Mouse (Mus musculus): ENCODE data around the gene Ap4b1. TPM values are rescaled to one million over a fixed set of nuclear protein-coding genes. Genes with fewer than 3 reads are reported as not detected.
A peak's percentile ranks its signal among the peaks of the same experiment; 100 is the strongest.
"Not testable (repeated sequence)": the region's sequence is repeated elsewhere in the genome, so short reads cannot be mapped to it uniquely, and the experiment has no call there.

The Ap4b1 gene
- polyA plus RNA-seq, 1 experiment from 2014 or later = 25.4 TPM

DNA sequence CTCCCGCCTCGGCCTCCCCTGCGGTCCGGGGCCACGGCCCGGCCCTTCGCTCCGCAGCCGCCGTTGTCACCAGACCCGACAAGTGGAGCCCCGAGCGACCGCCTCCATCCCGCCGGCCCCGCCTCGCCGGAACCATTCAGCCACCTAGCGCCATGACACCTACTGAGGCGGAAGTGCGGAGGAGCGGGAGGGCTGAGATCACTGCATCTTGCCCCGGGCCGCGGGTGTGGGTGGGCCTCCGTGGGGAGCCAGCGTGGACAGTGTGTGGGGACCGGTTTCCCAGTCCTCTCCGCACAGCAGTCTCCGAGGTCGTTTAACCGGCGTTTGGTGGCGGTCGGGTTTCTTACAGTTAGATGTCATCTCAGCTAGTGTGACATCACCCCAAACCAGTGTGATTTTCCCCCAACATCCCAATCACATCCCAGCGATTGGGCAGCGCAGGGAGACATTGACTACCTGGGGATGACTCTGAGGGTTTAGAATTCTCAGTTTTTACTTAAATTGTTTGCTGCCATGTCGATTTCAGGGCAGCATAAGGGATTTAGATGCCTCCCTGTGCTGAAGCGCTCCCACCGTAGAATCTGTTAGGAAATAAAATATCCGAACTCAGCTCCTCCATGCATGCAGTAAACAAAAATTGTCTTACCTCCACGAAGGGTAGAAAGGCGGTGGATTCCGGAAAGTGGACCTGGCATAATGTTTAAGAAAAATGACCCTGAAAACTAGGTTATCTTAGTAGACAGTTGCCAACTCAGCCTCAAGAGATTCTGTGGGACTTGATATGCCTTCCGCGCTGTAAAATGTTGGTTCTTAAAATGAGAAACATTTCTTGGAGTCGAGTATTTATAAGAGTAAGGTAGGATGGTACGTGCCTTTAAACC lies 17.9 kb upstream of the Ap4b1 start, which contains the start of gene Hipk1:
Hipk1 (minus strand) TSS at position 334 of the 881 bp plus-strand sequence.
- peak within 1 kb of the TSS; percentile 68 for H3K4me2 ChIP-seq (ENCODE audit: low read length)
- no peaks in the 10 kb centered on the region for H3K9me3 ChIP-seq (ENCODE audit: control insufficient read depth, low read length)
- peak within 1 kb of the TSS; percentile 91 for H3K9ac ChIP-seq (replicated peaks; ENCODE audit: low read length)
- no peaks in the 10 kb centered on the region for H3K27me3 ChIP-seq (ENCODE audit: control insufficient read depth, insufficient read depth, low read length)
- peak within 1 kb of the TSS; percentile 92 for H3K4me3 ChIP-seq (replicated peaks; ENCODE audit: low read depth, low read length)
- peaks cover 15% of the 10 kb centered on the region for H3K4me1 ChIP-seq (ENCODE audit: control insufficient read depth, insufficient read depth, low read length)
- WGBS = 9% methylated on average over 48 of the region's 49 CpGs
- H3K27ac ChIP-seq (replicated peaks; ENCODE audit: low read depth, low read length) = peak within 1 kb of the TSS; percentile 91
- H3K36me3 ChIP-seq (ENCODE audit: control insufficient read depth, insufficient read depth, low read length) = no peaks in the 10 kb centered on the region
- ATAC-seq (ENCODE audit: low FRiP score, low TSS enrichment) (peak; percentile 97), DNase-seq (peak; percentile 96)

DNA sequence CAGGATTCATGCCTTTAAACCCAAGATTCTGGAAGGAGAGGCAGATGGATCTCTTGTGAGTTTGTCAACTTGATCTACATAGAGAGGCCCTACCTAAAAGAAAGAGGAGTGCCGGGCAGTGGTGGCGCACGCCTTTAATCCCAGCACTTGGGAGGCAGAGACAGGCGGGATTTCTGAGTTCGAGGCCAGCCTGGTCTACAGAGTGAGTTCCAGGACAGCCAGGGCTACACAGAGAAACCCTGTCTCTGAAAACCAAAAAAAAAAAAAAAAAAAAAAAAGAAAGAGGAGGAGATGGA lies 17.3 kb upstream of the Ap4b1 start:
- H3K27ac ChIP-seq (replicated peaks; ENCODE audit: low read depth, low read length); DNase-seq; H3K9ac ChIP-seq (replicated peaks; ENCODE audit: low read length); H3K4me3 ChIP-seq (replicated peaks; ENCODE audit: low read depth, low read length); H3K9me3 ChIP-seq (ENCODE audit: control insufficient read depth, low read length); H3K36me3 ChIP-seq (ENCODE audit: control insufficient read depth, insufficient read depth, low read length); H3K27me3 ChIP-seq (ENCODE audit: control insufficient read depth, insufficient read depth, low read length); ATAC-seq (ENCODE audit: low FRiP score, low TSS enrichment): not testable (repeated sequence)
- Histone ChIP-seq H3K4me1 (ENCODE audit: control insufficient read depth, insufficient read depth, low read length) (peaks cover 15% of the 10 kb centered on the region), H3K4me2 (ENCODE audit: low read length) (peak overlapping the region; percentile 68)
- 77% methylated on average over 5 of the region's 5 CpGs for WGBS

GRCm38 (mm10) chr3:103792566-103792965 lies 16.8 kb upstream of the Ap4b1 start:
- Histone ChIP-seq H3K9me3 (ENCODE audit: control insufficient read depth, low read length) (no peaks in the 10 kb centered on the region), H3K27me3 (ENCODE audit: control insufficient read depth, insufficient read depth, low read length) (no peaks in the 10 kb centered on the region), H3K27ac (replicated peaks; ENCODE audit: low read depth, low read length) (no peak overlapping the region), H3K4me2 (ENCODE audit: low read length) (no peak overlapping the region), H3K4me1 (ENCODE audit: control insufficient read depth, insufficient read depth, low read length) (peaks cover 15% of the 10 kb centered on the region), H3K9ac (replicated peaks; ENCODE audit: low read length) (no peak overlapping the region), H3K36me3 (ENCODE audit: control insufficient read depth, insufficient read depth, low read length) (no peaks in the 10 kb centered on the region), H3K4me3 (replicated peaks; ENCODE audit: low read depth, low read length) (no peak overlapping the region)
- no peak for DNase-seq
- no peak for ATAC-seq (ENCODE audit: low FRiP score, low TSS enrichment)
- WGBS = 84% methylated on average over 1 of the region's 1 CpGs

- Histone ChIP-seq H3K27me3 (ENCODE audit: control insufficient read depth, insufficient read depth, low read length) (no peaks in the 10 kb centered on the region), H3K27ac (replicated peaks; ENCODE audit: low read depth, low read length) (no peak overlapping the region), H3K4me1 (ENCODE audit: control insufficient read depth, insufficient read depth, low read length) (no peaks in the 10 kb centered on the region), H3K4me2 (ENCODE audit: low read length) (no peak overlapping the region), H3K9me3 (ENCODE audit: control insufficient read depth, low read length) (no peaks in the 10 kb centered on the region), H3K4me3 (replicated peaks; ENCODE audit: low read depth, low read length) (no peak overlapping the region), H3K9ac (replicated peaks; ENCODE audit: low read length) (no peak overlapping the region), H3K36me3 (ENCODE audit: control insufficient read depth, insufficient read depth, low read length) (no peaks in the 10 kb centered on the region)
- 70% methylated on average over 2 of the region's 2 CpGs for WGBS
- DNase-seq (no peak), ATAC-seq (ENCODE audit: low FRiP score, low TSS enrichment) (no peak)
Measured at GRCm38 (mm10) chr3:103796389-103796788, 12.9 kb upstream of the Ap4b1 start.

DNA sequence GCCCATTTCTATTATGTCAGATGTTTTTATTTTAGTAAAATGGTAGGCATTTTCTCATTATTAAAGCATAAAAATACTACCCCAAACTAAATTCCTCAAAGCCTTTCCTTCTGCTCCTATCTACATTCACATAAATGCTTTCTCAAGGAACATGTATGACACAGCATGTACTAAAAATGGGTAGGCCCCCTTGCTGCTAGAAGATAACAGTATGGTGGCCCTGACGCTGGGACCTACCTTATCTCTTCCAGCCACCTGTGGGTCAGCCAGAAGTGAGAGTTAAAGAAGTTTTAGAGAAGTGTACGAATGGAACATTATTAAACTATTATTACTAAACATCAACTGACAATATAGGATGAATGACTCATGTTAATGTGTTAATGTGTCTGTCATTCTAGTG lies 9.8 kb upstream of the Ap4b1 start:
- H3K27ac ChIP-seq (replicated peaks; ENCODE audit: low read depth, low read length) = no peak overlapping the region
- no peaks in the 10 kb centered on the region for H3K9me3 ChIP-seq (ENCODE audit: control insufficient read depth, low read length)
- DNase-seq = no peak
- peaks cover 21% of the 10 kb centered on the region for H3K36me3 ChIP-seq (ENCODE audit: control insufficient read depth, insufficient read depth, low read length)
- WGBS = 83% methylated on average over 2 of the region's 2 CpGs
- H3K9ac ChIP-seq (replicated peaks; ENCODE audit: low read length) = no peak overlapping the region
- no peak overlapping the region for H3K4me2 ChIP-seq (ENCODE audit: low read length)
- no peaks in the 10 kb centered on the region for H3K27me3 ChIP-seq (ENCODE audit: control insufficient read depth, insufficient read depth, low read length)
- ATAC-seq (ENCODE audit: low FRiP score, low TSS enrichment) = no peak
- no peak overlapping the region for H3K4me3 ChIP-seq (replicated peaks; ENCODE audit: low read depth, low read length)
- no peaks in the 10 kb centered on the region for H3K4me1 ChIP-seq (ENCODE audit: control insufficient read depth, insufficient read depth, low read length)

GRCm38 (mm10) chr3:103801631-103802531 lies 7.4 kb upstream of the Ap4b1 start:
- 84% methylated on average over 10 of the region's 10 CpGs for WGBS
- Histone ChIP-seq H3K36me3 (ENCODE audit: control insufficient read depth, insufficient read depth, low read length) (peaks cover 32% of the 10 kb centered on the region), H3K9ac (replicated peaks; ENCODE audit: low read length) (no peak overlapping the region), H3K27ac (replicated peaks; ENCODE audit: low read depth, low read length) (no peak overlapping the region), H3K27me3 (ENCODE audit: control insufficient read depth, insufficient read depth, low read length) (no peaks in the 10 kb centered on the region), H3K9me3 (ENCODE audit: control insufficient read depth, low read length) (no peaks in the 10 kb centered on the region), H3K4me2 (ENCODE audit: low read length) (no peak overlapping the region), H3K4me1 (ENCODE audit: control insufficient read depth, insufficient read depth, low read length) (no peaks in the 10 kb centered on the region), H3K4me3 (replicated peaks; ENCODE audit: low read depth, low read length) (no peak overlapping the region)
- DNase-seq (no peak), ATAC-seq (ENCODE audit: low FRiP score, low TSS enrichment) (no peak)

DNA sequence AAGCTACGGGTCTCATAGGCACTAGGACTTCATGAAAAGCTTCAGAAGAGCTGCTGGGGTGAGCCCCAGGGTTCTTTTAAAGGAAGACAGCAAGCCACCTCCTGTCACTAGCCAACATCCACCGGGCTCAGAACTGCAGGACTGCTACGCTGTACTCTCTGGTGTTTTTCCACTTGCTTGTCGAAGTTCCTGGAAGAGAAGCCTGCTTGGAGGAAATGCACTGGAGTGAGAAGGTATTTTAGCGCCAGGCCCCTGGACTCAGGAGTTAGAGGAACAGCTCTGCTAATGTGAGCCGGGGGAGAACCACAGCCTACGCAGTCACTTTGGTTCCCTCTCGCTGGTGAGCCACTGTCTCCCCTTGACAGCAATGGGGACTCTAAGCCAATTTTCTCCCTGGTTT lies 6.5 kb upstream of the Ap4b1 start:
- Histone ChIP-seq H3K4me3 (replicated peaks; ENCODE audit: low read depth, low read length) (no peak overlapping the region), H3K9ac (replicated peaks; ENCODE audit: low read length) (no peak overlapping the region), H3K9me3 (ENCODE audit: control insufficient read depth, low read length) (no peaks in the 10 kb centered on the region), H3K27me3 (ENCODE audit: control insufficient read depth, insufficient read depth, low read length) (no peaks in the 10 kb centered on the region), H3K27ac (replicated peaks; ENCODE audit: low read depth, low read length) (no peak overlapping the region), H3K4me2 (ENCODE audit: low read length) (no peak overlapping the region), H3K4me1 (ENCODE audit: control insufficient read depth, insufficient read depth, low read length) (peaks cover 1% of the 10 kb centered on the region; the same call in 1 of the 2 replicates), H3K36me3 (ENCODE audit: control insufficient read depth, insufficient read depth, low read length) (peaks cover 35% of the 10 kb centered on the region)
- ATAC-seq (ENCODE audit: low FRiP score, low TSS enrichment) = no peak
- DNase-seq = no peak
- 93% methylated on average over 8 of the region's 8 CpGs for WGBS

GRCm38 (mm10) chr3:103805671-103806070 lies 3.6 kb upstream of the Ap4b1 start:
- no peaks in the 10 kb centered on the region for H3K9me3 ChIP-seq (ENCODE audit: control insufficient read depth, low read length)
- 89% methylated on average over 1 of the region's 1 CpGs for WGBS
- no peak overlapping the region for H3K4me3 ChIP-seq (replicated peaks; ENCODE audit: low read depth, low read length)
- ATAC-seq (ENCODE audit: low FRiP score, low TSS enrichment) (no peak), DNase-seq (no peak)
- no peak overlapping the region for H3K4me2 ChIP-seq (ENCODE audit: low read length)
- H3K9ac ChIP-seq (replicated peaks; ENCODE audit: low read length) = no peak overlapping the region
- no peak overlapping the region for H3K27ac ChIP-seq (replicated peaks; ENCODE audit: low read depth, low read length)
- H3K4me1 ChIP-seq (ENCODE audit: control insufficient read depth, insufficient read depth, low read length) = peaks cover 13% of the 10 kb centered on the region
- H3K27me3 ChIP-seq (ENCODE audit: control insufficient read depth, insufficient read depth, low read length) = no peaks in the 10 kb centered on the region
- H3K36me3 ChIP-seq (ENCODE audit: control insufficient read depth, insufficient read depth, low read length) = peaks cover 35% of the 10 kb centered on the region

All from midbrain, embryonic 14.5 days (tissue).